8 mouse cellular contexts compared by ENCODE assay signal in the genomic region with DNA sequence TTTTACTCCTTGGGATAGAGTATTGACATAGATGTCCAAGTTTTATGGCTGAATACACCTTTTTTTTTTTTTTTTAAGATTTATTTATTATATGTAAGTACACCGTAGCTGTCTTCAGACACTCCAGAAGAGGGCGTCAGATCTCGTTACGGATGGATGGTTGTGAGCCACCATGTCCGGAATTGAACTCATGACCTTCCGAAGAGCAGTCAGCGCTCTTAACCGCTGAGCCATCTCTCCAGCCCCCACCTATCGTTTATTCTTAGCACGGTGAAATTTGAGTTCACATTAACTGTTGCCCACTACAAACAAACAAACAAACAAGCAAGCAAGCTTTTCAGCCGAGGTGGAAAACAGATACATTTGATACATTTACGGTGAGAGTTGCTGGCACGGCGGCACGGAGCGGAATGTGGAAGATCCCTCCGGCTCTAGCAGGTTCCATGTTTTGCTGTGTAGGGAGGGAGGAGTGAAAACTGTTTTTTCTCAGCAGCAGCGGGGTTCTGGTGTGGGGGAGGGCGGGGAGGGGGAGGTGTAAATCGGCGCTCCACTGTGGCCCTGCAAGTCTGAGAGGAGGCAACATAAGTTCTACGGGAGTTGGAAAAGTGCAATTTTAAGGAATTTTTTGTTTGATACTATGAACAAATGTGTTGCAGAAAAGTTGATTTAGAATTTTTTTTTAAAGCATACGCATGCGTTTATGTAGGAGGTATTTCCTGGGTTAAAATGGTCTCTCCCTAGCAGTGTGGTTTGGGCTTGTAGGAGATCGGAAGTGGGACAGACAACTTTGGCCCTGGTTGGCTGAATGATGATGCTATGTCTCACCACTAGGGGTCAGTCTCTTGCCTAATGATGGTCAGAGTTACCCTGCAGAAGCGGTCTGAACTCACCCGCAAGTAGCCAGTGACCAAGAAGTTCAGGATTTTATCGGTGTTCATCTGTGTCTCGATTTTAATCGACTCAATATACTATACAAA. TPM values are rescaled to one million over a fixed set of nuclear protein-coding genes. Genes with fewer than 3 reads are reported as not detected.
DNase-seq lines count a peak whose midpoint lies in the region; ATAC-seq and TF ChIP-seq lines count a peak whose summit lies in the region.

No protein-coding gene starts in this region.

- H3K4me2 ChIP-seq in heart, embryonic 12.5 days: peak overlapping the region; percentile 65
- peak overlapping the region; percentile 61 for H3K4me2 ChIP-seq in kidney, postnatal 0 days (ENCODE audit: low read length)
- H3K4me2 ChIP-seq in liver, embryonic 11.5 days: peak overlapping the region; percentile 69
- H3K4me2 ChIP-seq in stomach, embryonic 14.5 days (replicated peaks; ENCODE audit: low read depth, low read length): peak overlapping the region; percentile 39

- peak overlapping the region; percentile 88 for H3K27ac ChIP-seq in heart, embryonic 12.5 days (ENCODE audit: poor library complexity, severe bottlenecking)
- peak overlapping the region; percentile 95 for H3K27ac ChIP-seq in kidney, postnatal 0 days
- H3K27ac ChIP-seq in liver, embryonic 11.5 days (ENCODE audit: low read depth, low read length): peak overlapping the region; percentile 88
- peak overlapping the region; percentile 85 for H3K27ac ChIP-seq in stomach, embryonic 14.5 days (ENCODE audit: low read length)

- H3K9me3 ChIP-seq in heart, embryonic 12.5 days (replicated peaks): no peaks in the 10 kb centered on the region
- H3K9me3 ChIP-seq in kidney, postnatal 0 days (replicated peaks; ENCODE audit: low read length): no peaks in the 10 kb centered on the region
- no peaks in the 10 kb centered on the region for H3K9me3 ChIP-seq in liver, embryonic 11.5 days (ENCODE audit: control insufficient read depth, low read length)
- H3K9me3 ChIP-seq in stomach, embryonic 14.5 days (ENCODE audit: control insufficient read depth, low read depth, low read length): no peaks in the 10 kb centered on the region

- peak; percentile 96 for TF ChIP-seq CTCF in kidney, postnatal 0 days (IDR thresholded peaks at IDR 0.05; ENCODE audit: low read depth)

- peak; percentile 47 for DNase-seq in brain, embryonic 18.5 days (ENCODE audit: low read depth, low spot score)
- DNase-seq in kidney, postnatal 0 days (ENCODE audit: low spot score): peak; percentile 99
- DNase-seq in liver, embryonic 11.5 days (ENCODE audit: low spot score): peak; percentile 68
- peak; percentile 83 for DNase-seq in naive thymus-derived CD4-positive, alpha-beta T cell, adult 2 months (ENCODE audit: low read depth)

- no peaks in the 10 kb centered on the region for H3K27me3 ChIP-seq in heart, embryonic 12.5 days (replicated peaks)
- H3K27me3 ChIP-seq in kidney, postnatal 0 days (ENCODE audit: insufficient read depth, low read length): no peaks in the 10 kb centered on the region
- no peaks in the 10 kb centered on the region for H3K27me3 ChIP-seq in liver, embryonic 11.5 days (replicated peaks; ENCODE audit: control insufficient read depth, insufficient read depth, low read length)
- no peaks in the 10 kb centered on the region for H3K27me3 ChIP-seq in stomach, embryonic 14.5 days (ENCODE audit: control insufficient read depth, insufficient read depth, low read length)

- peak overlapping the region; percentile 59 for H3K4me3 ChIP-seq in heart, embryonic 12.5 days
- peak overlapping the region; percentile 57 for H3K4me3 ChIP-seq in kidney, postnatal 0 days (replicated peaks; ENCODE audit: low read depth, low read length)
- peak overlapping the region; percentile 63 for H3K4me3 ChIP-seq in liver, embryonic 11.5 days (ENCODE audit: low read depth, low read length)
- peak overlapping the region; percentile 40 for H3K4me3 ChIP-seq in stomach, embryonic 14.5 days (ENCODE audit: low read depth, low read length)

- H3K4me1 ChIP-seq in heart, embryonic 12.5 days (replicated peaks): peaks cover 6% of the 10 kb centered on the region; the same call in 1 of the 2 replicates
- H3K4me1 ChIP-seq in kidney, postnatal 0 days (replicated peaks; ENCODE audit: insufficient read depth, low read length): no peaks in the 10 kb centered on the region
- H3K4me1 ChIP-seq in liver, embryonic 11.5 days (replicated peaks; ENCODE audit: control insufficient read depth, insufficient read depth, low read length): no peaks in the 10 kb centered on the region; the same call in 1 of the 2 replicates
- no peaks in the 10 kb centered on the region for H3K4me1 ChIP-seq in stomach, embryonic 14.5 days (ENCODE audit: control insufficient read depth, insufficient read depth, low read length)

- H3K9ac ChIP-seq in heart, embryonic 12.5 days: peak overlapping the region; percentile 55
- peak overlapping the region; percentile 61; the same call in 1 of the 2 replicates for H3K9ac ChIP-seq in kidney, postnatal 0 days (ENCODE audit: low read depth, low read length)
- peak overlapping the region; percentile 71 for H3K9ac ChIP-seq in liver, embryonic 11.5 days (ENCODE audit: low read depth, low read length)
- peak overlapping the region; percentile 36; the same call in 1 of the 2 replicates for H3K9ac ChIP-seq in stomach, embryonic 14.5 days (replicated peaks; ENCODE audit: low read depth, low read length)

- H3K36me3 ChIP-seq in heart, embryonic 12.5 days: 0 out of 2 replicates have a peak, but pooled peaks cover 2% of the 10 kb centered on the region
- H3K36me3 ChIP-seq in kidney, postnatal 0 days (ENCODE audit: insufficient read depth, low read length): no peaks in the 10 kb centered on the region
- H3K36me3 ChIP-seq in liver, embryonic 11.5 days (ENCODE audit: control insufficient read depth, insufficient read depth, low read length): no peaks in the 10 kb centered on the region
- peaks cover 6% of the 10 kb centered on the region; the same call in 1 of the 2 replicates for H3K36me3 ChIP-seq in stomach, embryonic 14.5 days (ENCODE audit: control insufficient read depth, insufficient read depth, low read length)

- 1% methylated on average over 30 of the region's 30 CpGs for WGBS in heart, embryonic 12.5 days
- 1% methylated on average over 30 of the region's 30 CpGs for WGBS in kidney, postnatal 0 days
- WGBS in liver, embryonic 11.5 days: under 1% methylated on average over 30 of the region's 30 CpGs
- 2% methylated on average over 30 of the region's 30 CpGs for WGBS in stomach, embryonic 14.5 days

- peak; percentile 54 for ATAC-seq in CD4-positive, CD25-positive, alpha-beta regulatory T cell, adult 4 months
- ATAC-seq in erythroid progenitor cell, adult 5-6 weeks (replicated peaks; ENCODE audit: low FRiP score, poor library complexity, severe bottlenecking): peak; percentile 89
- ATAC-seq in heart, embryonic 12.5 days (ENCODE audit: insufficient number of reproducible peaks, low FRiP score): peak; percentile 90
- ATAC-seq in kidney, postnatal 0 days (replicated peaks; ENCODE audit: low FRiP score, low read depth): peak; percentile 92
- peak; percentile 87 for ATAC-seq in liver, embryonic 11.5 days (replicated peaks; ENCODE audit: low FRiP score)
- peak; percentile 89 for ATAC-seq in stomach, embryonic 14.5 days (ENCODE audit: insufficient number of reproducible peaks, insufficient read depth, low FRiP score, low read depth)

RNA-seq across cellular contexts. Expression of a gene that starts 37.9 kb away (rescaled TPM):
- 10 to 100 TPM; 60.4 to 66.0 TPM for polyA plus RNA-seq in CD4-positive, CD25-positive, alpha-beta regulatory T cell, adult 4 months (2017; shearing (Covaris generic))
- total RNA-seq in erythroid progenitor cell, adult 5-6 weeks (2015; ENCODE audit: low replicate concordance): 2.9 and 8.4 TPM in 2 replicates
- 4.9 and 13.2 TPM in 2 replicates for total RNA-seq in erythroid progenitor cell, adult 5-6 weeks (2017; ENCODE audit: low replicate concordance)
- polyA plus RNA-seq in heart, embryonic 12.5 days (2016; fragmentation: Nextera tagmentation; extraction: Ambion mirVana): 30.2 and 30.3 TPM in 2 replicates
- polyA plus RNA-seq in kidney, postnatal 0 days (2015; fragmentation: Nextera tagmentation; extraction: Ambion mirVana): 20.7 and 21.2 TPM in 2 replicates
- 14.2 and 16.6 TPM in 2 replicates for polyA plus RNA-seq in liver, embryonic 11.5 days (2014; fragmentation: Nextera tagmentation; extraction: Ambion mirVana)
- polyA plus RNA-seq in stomach, embryonic 14.5 days (2014; fragmentation: Nextera tagmentation; extraction: Ambion mirVana): 27.6 and 30.3 TPM in 2 replicates

Comparison
In these comparisons a context has a peak if more than half of its experiments do, and no peak if none do; other contexts are left out.
1. Peak in every context shown above with its lines: DNase-seq, ATAC-seq, H3K4me3 ChIP-seq and H3K27ac ChIP-seq.
2. DNase-seq: peak in every context shown above with its lines; median percentile 99 in kidney, postnatal 0 days; 83 in naive thymus-derived CD4-positive, alpha-beta T cell, adult 2 months; 68 in liver, embryonic 11.5 days; 47 in brain, embryonic 18.5 days.